Mouse (Mus musculus) embryonic fibroblast, embryonic 13.5 days (primary cell): ENCODE results near the gene Galnt17. TPM values are rescaled to one million over a fixed set of nuclear protein-coding genes. Genes with fewer than 3 reads are reported as not detected.
A peak's percentile ranks its signal among the peaks of the same experiment; 100 is the strongest.

ENCODE experiments used
- H3K27ac ChIP-seq: 2 replicates; pipeline ENCODE4 v1.5.1; 2012; ENCODE audit warnings: low read length, control low read depth, inconsistent platforms; ENCODE audit not compliant: insufficient read depth
- H3K4me1 ChIP-seq: 2 replicates; pipeline ENCODE4 v1.6.1; 2011; ENCODE audit warnings: low read length; ENCODE audit not compliant: control insufficient read depth, insufficient read depth
- H3K4me3 ChIP-seq: 2 replicates; pipeline ENCODE4 v1.5.1; 2011; ENCODE audit warnings: mild to moderate bottlenecking, control low read depth, low read length; ENCODE audit not compliant: insufficient read depth
- CTCF ChIP-seq: IDR thresholded peaks from 2 replicates; pipeline ENCODE4 v1.5.1; 2011; ENCODE audit warnings: mild to moderate bottlenecking, control low read depth, low read length, moderate library complexity, borderline replicate concordance; ENCODE audit not compliant: insufficient read depth
- POLR2A ChIP-seq: IDR thresholded peaks from 2 replicates; pipeline ENCODE4 v1.6.1; 2011; ENCODE audit warnings: low read depth, mild to moderate bottlenecking, control low read depth, low read length, moderate library complexity
- polyA plus RNA-seq: library from polyadenylated mRNA; stranded (reverse); fragments of >200 nt; gene quantifications from 2 replicates; pipeline ENCODE4 v1.2.4, GENCODE M21; 2011; ENCODE audit warnings: low read depth; ENCODE audit not compliant: missing spikeins, insufficient read length

Galnt17 gene
- polyA plus RNA-seq, 1 experiment, result 34.5 TPM

DNA sequence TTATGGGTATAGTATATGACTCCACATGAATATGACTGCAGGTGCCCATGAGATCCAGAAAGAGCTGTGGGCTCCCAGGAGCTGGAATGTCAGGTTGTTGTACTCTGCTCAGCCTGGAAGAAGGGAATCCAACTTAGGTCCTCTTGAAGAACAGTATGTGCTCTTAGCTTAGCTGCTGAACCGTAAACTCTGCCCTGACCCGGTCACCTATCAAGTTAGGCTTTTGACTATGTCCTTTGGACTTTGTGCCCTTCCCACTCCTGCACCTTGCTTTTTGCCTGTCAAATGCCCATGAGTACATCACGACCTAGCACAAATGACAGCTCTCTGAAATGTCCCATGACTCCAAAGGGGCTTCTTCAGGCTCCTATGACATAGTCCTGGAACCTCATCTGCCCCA lies 90.1 kb downstream of the Galnt17 start:
- 0 out of 2 replicates have a peak, but pooled peaks cover 3% of the 10 kb centered on the region for H3K4me1 ChIP-seq
- no peak overlapping the region for H3K27ac ChIP-seq
- TF ChIP-seq POLR2A (no peak), CTCF (no peak)
- H3K4me3 ChIP-seq, result no peak overlapping the region

DNA sequence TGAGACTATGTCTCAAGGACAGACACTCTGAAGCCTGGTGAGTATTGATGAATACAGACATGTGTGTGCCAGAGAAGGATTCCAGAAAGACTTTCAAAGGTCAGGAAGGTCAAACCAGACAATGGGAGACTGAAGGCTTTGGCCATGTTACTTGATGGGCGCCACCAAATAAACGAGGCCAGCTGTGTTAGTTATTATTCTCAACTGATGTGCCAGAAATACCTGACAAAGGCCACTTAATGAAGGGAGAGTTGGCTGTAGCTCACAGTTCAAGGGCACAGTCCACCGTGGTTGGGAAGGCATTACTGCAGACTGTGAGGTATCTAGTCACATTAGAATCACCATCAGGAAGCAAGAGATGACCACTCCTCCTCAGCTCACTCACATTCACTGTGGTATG lies 96.7 kb downstream of the Galnt17 start:
- Histone ChIP-seq H3K4me1 (no peaks in the 10 kb centered on the region), H3K27ac (no peak overlapping the region), H3K4me3 (no peak overlapping the region)
- no peak for TF ChIP-seq POLR2A
- TF ChIP-seq CTCF, result no peak

DNA sequence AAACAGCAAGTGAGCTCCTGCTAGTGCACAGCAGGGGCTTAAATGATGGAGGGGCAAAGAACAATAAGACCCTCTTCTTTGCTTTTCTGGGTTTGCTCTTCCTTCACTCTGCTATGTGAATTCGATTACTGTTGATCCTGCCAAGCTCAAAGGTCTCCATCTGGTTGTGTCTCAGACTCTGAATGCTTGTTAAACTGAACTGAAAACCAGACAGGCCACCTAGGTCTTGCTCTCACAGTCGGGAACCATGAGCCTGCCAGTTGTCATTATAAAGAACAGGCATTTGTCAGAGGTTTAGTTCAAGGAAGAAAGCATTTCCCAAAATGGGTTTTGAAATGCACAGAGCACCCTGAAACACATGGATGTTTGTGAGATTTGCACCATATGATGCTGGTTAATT lies 107.2 kb downstream of the Galnt17 start:
- Histone ChIP-seq H3K4me1 (no peaks in the 10 kb centered on the region), H3K27ac (no peak overlapping the region), H3K4me3 (no peak overlapping the region)
- no peak for TF ChIP-seq CTCF
- TF ChIP-seq POLR2A, result no peak

DNA sequence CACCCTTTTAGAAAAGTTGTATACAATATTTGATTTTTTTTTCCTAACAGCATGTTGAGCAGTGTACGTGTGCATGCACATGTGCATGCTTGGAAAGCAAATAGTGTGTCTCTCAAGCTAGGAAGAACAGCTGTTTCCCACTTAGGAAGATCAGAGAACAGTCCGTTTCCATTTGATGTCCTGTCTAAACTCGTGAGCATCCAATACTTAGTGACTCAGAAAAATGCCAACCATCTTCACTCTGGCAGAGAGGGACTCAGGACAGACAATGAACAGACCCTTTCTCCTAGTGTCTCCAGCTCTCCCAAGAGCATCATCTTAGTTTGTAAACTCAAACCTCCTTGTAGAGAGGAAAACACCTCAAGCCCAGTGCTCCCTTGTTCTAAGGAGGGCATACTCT lies 116.0 kb downstream of the Galnt17 start:
- Histone ChIP-seq H3K4me3 (no peak overlapping the region), H3K27ac (no peak overlapping the region), H3K4me1 (no peaks in the 10 kb centered on the region)
- TF ChIP-seq POLR2A, result no peak
- TF ChIP-seq CTCF, result no peak

DNA sequence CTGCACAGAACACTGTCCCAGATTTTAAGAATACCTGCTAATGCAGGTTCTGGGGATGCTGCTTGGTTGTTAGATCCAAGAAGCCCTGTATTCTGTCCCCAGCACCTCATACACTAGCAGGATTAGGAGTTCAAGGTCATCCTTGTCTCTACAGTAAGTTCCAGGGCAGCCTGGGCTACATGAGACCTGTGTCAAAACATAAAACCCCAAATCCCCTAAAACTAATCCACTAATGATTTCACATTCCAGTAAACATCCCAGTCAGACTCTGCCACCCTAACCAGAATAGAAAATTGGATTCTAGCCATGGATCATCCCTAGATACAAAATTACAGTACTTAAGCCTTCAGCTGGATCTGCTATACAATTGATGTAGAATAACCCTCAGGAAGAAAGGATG lies 123.7 kb downstream of the Galnt17 start:
- Histone ChIP-seq H3K27ac (no peak overlapping the region), H3K4me1 (peaks cover 8% of the 10 kb centered on the region), H3K4me3 (no peak overlapping the region)
- no peak for TF ChIP-seq CTCF

DNA sequence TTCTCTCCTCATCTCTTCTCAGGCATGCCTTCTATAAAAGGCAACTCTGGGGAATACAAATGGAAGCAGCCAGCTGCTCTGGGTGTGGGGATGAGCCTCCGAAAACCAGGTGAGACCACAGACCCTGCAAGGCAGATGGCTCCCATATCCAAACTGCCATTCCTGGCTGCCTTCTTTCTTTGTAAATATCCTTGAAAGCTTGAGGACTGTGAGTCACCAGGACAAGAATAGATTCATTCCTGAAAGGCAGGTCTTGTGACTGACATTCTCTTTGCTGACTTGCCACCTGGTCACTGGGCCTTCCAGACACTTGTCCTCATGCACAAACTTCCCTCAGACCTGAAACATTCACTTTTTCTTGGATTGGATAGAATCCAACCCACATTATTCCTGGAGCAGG lies 127.1 kb downstream of the Galnt17 start:
- Histone ChIP-seq H3K4me1 (peaks cover 8% of the 10 kb centered on the region), H3K4me3 (no peak overlapping the region), H3K27ac (peak overlapping the region; percentile 85)
- TF ChIP-seq CTCF, result no peak
- no peak for TF ChIP-seq POLR2A

DNA sequence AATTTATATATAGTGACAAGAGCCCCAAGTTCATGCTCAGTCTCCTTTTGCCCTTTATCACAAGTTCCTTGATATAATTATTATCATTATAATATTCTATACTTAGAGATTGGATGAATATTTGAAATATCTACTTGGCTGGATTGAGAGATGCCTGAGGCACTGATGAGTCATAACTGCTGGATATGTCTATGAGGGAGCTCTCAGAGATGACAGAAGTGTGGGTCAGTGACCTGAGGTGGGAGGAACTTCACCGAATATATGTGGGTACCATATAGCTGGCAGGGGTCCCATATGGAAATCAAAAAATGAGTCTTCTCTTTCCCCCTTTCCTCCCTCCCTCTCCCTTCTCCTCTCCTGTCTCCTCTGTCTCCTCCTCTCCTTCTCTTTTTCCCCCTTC lies 127.5 kb downstream of the Galnt17 start:
- no peak for TF ChIP-seq POLR2A
- no peak for TF ChIP-seq CTCF
- Histone ChIP-seq H3K4me3 (no peak overlapping the region), H3K4me1 (peaks cover 8% of the 10 kb centered on the region), H3K27ac (peak overlapping the region; percentile 85)

DNA sequence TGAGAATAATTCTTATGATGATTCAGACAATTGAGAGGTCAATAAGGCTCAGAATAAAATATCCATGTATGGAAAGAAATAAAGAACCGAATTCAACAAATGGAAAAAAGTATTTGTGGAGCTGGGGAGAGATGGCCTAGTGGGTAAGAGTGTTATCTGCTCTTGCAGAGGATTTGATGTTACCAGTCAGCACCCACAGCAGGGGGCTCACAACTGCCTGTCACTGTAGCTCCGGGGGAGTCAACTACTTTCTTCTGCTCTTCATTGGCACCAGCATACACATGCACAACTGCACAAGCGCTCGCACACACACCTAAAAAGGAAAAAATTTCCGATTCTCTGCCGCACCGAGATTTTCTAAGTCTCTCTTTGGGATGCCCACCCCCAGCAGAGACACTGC lies 130.4 kb downstream of the Galnt17 start:
- TF ChIP-seq CTCF, result no peak
- no peak for TF ChIP-seq POLR2A
- Histone ChIP-seq H3K4me3 (no peak overlapping the region), H3K27ac (peak overlapping the region; percentile 82), H3K4me1 (peaks cover 8% of the 10 kb centered on the region)

DNA sequence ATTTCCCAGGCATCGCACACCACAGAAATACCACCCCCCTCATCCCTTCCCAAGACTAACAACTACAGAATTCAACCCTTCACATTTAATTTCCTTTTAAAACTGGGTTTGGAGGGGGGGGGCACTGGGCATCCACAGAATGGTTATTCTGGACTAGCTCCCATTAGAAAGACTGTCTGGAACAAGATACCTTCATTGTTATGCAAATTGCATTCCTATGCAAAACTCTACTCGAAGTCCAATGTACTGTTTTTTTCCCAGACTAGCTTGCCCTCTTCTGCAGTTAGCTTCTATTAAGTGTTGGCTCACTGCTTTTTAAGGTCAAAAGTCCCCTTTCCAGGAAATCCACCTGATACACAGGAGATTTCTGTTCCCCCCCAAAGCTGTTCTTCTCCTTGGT lies 131.1 kb downstream of the Galnt17 start:
- Histone ChIP-seq H3K4me1 (peaks cover 8% of the 10 kb centered on the region), H3K4me3 (no peak overlapping the region), H3K27ac (peak overlapping the region; percentile 79)
- TF ChIP-seq POLR2A (no peak), CTCF (no peak)

DNA sequence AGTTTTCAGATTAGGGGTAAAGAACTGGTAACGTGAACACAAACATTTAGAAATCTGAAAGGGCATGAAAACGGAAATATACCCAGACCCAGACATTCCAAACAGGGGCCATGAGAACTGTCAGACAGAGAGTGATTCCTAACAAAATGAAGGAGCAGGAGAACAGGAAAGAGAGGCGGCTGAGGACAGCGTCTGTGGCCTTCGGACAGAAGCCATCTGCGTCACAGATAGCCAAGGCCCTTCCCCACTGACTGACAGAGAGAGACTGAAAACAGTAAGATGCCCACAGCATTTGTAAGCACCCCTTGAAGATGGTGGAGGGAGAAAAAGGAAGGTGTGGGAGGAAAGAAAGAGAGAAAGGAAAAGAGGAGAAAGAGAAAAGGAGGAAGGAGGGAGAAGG lies 139.1 kb downstream of the Galnt17 start:
- H3K4me3 ChIP-seq, result no peak overlapping the region
- H3K4me1 ChIP-seq, result peaks cover 3% of the 10 kb centered on the region; the same call in 1 of the 2 replicates
- TF ChIP-seq CTCF (no peak), POLR2A (no peak)
- no peak overlapping the region for H3K27ac ChIP-seq

DNA sequence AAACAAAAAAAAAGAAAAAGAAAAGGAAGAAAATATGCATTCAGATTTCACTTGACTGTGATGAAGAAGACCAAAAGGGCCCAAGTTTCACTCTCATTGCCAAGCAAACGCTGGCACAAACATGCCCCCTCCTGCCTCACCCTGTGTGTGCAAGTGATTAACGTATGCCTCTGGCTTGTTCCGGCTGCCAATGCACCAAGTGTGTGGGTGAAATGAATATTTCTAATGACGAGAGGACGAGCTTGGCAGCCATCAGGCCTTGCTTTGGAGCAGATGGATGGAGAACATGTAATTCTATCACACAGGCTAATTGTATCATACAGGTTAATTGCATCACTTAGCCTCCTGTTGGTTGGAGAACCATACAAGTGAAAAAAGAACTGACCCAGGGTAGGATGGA lies 140.9 kb downstream of the Galnt17 start:
- Histone ChIP-seq H3K4me3 (no peak overlapping the region), H3K4me1 (peaks cover 3% of the 10 kb centered on the region; the same call in 1 of the 2 replicates), H3K27ac (no peak overlapping the region)
- no peak for TF ChIP-seq POLR2A
- TF ChIP-seq CTCF, result no peak
